Mouse (Mus musculus) left cerebral cortex, adult 11 months (tissue): Measurements from ENCODE around the gene Prr22.
A peak's percentile ranks its signal among the peaks of the same experiment; 100 is the strongest.

Experiments used
- DNase-seq: peaks from one replicate; pipeline ENCODE4 v3.0.0; 2022; ENCODE audit warnings: low spot score

Gene Prr22

DNA sequence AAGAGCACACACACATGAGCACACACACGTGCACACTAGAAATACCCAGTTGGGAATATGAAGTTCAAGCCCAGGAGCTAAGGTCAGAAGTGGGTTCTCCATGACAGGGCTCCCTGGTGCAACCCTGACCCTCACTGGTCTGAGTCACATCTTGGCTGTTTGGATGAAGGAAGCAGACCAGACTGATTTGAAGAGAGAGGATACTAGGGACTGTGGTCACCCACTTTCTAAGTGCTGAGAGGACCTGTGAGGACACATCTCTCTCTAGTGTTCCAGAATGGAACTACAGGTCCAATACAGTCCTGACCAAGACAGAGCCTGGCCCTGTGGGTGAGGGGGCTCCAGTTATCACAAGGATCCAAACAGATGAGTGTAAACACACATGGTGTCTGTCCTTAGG, 35.7 kb downstream of the Prr22 start:
- DNase-seq: no peak

DNA sequence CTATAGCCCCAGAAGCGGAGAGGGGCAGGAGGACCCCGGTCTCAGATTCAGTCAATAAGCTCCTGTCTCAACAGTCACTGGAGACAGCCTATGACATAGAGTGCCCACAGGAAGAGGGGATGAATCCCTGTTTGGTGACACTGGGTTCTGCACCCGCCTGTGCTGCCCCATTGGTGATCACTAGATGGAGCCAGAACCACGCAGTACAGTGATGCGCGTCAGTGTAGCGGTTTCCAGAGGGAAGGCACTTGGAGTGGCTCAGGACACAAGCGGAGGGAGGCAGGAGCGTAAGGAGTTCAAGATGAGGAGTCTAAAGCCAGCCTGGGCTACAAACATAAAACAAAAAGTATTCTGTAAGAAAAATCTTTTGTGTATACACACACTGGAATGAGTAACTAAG, 38.5 kb downstream of the Prr22 start:
- peak; percentile 57 for DNase-seq

DNA sequence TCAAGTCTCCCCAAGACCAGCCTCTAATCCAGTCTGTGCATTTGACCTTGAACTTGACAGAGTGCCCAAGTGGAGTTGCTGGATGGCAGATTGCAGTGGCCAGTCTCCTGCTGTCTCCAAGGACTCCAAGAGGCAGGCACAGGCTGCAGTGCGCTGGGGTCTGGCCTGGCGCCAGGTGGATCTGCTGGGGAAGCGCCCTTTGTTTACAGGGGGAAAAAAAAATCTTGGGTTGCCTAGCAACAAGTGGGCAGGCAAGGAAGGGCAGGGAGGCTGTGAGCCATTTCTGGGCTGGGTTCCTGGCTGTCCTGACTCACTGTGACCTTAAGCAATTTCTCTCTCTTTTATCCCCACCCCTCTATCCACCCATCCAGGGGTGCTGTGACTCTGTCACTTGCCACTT, 40.2 kb downstream of the Prr22 start:
- DNase-seq: peak; percentile 62

DNA sequence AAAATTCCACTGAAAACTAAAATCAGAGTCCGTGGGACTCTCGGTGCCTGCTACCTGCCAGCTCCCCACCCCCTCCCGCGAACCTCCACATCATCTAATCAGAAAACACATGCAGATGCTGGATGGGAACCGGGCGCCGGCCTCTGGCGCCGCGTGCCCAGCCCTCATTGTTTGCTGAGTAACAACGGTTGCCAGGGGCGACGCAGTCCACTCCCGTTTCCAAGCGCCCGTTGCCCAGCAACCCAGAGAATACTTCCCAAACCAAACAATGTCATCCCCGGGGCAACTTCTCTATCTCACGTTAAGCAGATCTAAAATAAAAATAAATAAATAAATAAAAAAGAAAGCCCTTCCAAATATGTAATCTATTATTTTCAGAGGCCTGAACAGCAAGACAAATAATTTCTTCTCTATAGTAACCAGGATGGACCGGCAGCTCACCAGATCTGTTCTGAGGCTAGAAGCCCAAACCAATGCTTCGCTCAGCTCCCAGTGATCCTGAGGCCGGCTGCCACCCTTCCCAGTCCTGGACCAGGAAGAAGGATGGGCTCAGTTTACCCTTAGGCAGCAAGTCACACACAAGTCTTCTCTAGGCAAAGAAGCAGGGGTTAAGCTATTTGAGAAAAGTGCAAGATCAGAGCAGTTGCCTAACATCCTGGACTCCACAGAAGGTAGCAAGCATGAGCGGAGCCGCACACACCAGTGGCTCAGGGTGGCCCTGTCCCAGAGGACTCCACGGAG, 44.4 kb downstream of the Prr22 start:
- DNase-seq: peak; percentile 65

DNA sequence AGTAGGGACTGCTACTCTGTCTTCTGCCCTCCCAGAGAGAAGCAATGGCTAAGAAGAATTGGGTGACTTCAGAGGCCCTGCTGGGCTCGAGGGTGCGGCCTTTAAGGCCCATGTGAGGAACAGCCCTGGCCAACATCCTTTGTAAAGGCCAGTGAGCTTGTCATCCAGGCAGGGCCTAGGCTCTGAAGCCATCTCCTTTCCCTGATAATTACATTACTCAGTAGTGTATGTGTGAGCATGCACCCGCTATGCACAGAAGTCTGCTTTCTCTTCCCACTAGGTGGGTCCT, 45.0 kb downstream of the Prr22 start:
- no peak for DNase-seq

DNA sequence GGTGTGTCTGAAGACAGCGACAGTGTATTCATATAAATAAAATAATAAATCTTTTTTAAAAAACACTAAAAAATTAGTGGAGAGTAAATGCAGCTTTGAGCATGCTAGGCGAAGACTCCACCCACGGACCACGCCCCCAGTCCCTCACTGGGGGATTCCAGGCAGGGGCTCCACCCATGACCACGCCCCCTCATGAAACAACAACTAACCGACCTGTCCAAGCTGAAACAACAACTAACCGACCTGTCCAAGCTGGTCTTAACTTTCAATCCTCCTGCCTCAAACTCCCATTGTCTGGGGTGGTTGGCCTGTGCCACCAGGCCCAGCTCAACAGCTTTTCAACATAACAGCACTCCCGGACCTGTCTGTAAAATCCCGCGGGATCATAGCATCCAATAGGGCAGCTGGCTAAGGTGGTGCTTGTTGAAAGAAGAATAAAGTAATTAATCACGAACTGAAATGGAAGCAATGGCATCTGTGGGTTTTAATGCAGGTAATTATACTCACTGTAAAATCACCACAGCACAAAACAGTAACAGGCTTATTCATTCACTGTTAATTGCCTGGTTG, 48.1 kb downstream of the Prr22 start:
- no peak for DNase-seq

DNA sequence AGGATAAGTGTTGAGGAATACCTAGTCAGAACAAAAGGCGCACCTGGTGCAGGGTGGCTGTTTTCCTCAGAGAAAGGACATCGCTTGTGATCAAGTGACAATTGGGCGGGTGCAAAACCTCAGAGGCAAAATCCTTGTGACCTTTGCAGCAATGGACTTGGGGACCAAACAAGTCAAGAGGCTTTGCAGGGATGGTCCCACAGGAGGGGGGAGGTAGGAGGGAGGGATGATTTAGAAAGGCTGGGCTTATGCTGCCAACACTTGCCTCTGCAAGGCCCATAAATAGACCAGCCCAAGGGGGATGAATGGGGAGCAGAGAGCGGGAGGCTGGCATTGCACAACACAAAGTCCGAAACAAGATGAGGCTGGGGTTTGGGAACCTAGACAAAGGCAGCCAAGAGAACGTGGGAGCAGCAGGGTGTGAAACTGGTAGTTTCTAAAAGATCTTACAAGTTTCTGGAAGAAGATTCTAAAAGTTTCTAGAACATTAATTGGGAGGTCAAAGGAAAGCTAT, 49.0 kb downstream of the Prr22 start:
- DNase-seq: no peak

DNA sequence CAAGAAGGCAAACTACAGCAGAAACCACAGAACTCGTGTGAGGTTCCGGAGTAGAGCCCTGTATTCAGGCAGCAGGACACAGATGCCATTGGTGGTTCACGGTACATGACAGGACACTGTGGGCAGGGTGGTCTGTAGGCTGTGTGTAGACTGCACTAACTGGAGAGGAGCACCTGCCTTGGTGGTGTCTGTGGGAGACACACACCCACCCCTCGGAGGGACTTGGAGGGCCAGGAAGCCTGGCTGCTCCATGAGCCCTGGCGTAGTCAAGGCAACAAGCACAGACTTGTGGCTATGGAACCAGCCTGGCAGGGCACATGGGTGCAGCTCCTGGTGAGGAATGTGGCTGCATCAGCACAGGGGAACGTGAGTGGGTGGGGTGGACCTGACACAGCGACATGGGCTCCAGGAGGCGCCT, 49.7 kb downstream of the Prr22 start:
- DNase-seq: no peak
